Mouse (Mus musculus): Measurements from ENCODE around the gene Lfng.

DNA sequence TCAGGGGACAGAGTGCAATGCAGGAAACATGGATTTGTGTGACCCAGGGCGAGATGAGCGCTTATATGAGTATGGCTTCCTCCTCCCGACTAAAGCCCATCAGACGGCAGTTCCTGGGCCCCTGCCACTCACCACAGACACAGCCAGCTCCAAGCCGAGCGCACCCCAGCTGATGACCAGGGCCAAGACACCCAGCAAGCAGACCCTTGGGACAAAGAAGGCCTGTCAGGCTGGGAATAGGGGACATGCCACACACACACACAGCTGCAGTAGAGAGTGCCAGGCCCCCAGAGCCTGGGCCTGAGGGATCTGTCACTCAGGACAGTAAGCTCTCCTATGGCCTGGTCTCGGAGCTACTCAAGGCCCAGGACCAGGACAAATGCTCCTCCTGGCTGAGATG is 26.3 kb downstream of the Lfng start:
- no peak for TF ChIP-seq CTCF (IDR thresholded peaks at IDR 0.05; ENCODE audit: insufficient read depth, low read depth, low read length)
- TF ChIP-seq POLR2A (IDR thresholded peaks at IDR 0.05; ENCODE audit: insufficient read depth, low read depth, low read length): no peak
